Mouse (Mus musculus) G1E-ER4 (cell line): ENCODE measurements around the gene Strn. TPM values are rescaled to one million over a fixed set of nuclear protein-coding genes. Genes with fewer than 3 reads are reported as not detected.

Source experiments
- GATA1 ChIP-seq: IDR thresholded peaks from one replicate; pipeline ENCODE4 v1.8.0; 2012; ENCODE audit warnings: low read length, inconsistent platforms
- polyA plus RNA-seq: library from polyadenylated mRNA; stranded (reverse); fragments of >175 nt; gene quantifications from 2 replicates; pipeline ENCODE4 v1.2.3, GENCODE M21; 2012

Gene Strn
- 3.0 and 3.8 TPM in 2 replicates for polyA plus RNA-seq

GRCm38 (mm10) chr17:78737096-78737495 is at the start of gene Strn:
TSS of gene Strn (minus strand) at chr17:78737196.
- TF ChIP-seq GATA1, result no peak

GRCm38 (mm10) chr17:78778765-78779164 is 41.8 kb upstream of the Strn start:
- no peak for TF ChIP-seq GATA1

- no peak for TF ChIP-seq GATA1
Observed at GRCm38 (mm10) chr17:78772317-78772716, 35.3 kb upstream of the Strn start.

GRCm38 (mm10) chr17:78770932-78771331 is 33.9 kb upstream of the Strn start:
- TF ChIP-seq GATA1, result no peak

DNA sequence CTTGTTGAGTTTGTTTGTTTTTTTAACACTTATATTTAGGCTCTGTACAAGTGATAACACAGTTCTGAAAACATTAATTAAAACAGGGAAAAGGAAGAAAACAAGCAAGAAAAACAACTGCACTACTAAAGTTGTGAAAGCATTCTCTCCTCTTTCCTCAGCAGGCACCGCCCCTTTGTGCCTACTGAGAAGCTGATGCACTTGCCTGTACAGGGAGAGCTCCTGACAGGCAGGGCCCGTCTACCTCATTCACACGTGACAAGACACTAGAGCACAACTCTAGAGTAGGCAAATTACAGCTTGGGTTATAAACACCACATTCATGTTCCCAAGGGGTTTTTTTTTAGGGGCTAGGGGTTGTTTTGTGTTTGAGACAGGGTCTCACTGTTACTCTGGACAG is 32.3 kb upstream of the Strn start:
- TF ChIP-seq GATA1, result no peak

DNA sequence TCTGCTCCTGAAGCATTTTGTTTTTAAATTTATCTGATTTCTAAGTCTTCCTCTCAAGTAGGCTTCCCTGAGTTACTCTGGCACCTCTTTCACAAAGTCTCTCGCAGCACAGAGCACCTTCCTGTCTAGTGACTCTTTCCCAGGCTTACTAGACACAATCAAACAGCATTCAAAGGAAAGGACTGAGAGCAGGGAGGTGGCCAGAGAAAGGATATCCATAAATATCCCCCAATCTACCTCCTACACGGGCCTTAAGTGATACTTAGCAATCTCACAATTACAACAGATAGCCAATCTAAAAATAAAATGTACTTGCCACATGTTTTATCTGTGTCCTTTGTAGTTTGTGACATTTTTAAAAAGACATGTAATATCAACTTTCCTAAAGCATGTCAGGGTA is 31.9 kb upstream of the Strn start:
- no peak for TF ChIP-seq GATA1

GRCm38 (mm10) chr17:78767546-78767945 is 30.6 kb upstream of the Strn start:
- TF ChIP-seq GATA1, result no peak

GRCm38 (mm10) chr17:78766084-78766483 is 29.1 kb upstream of the Strn start:
- TF ChIP-seq GATA1, result no peak

- no peak for TF ChIP-seq GATA1
Observed at GRCm38 (mm10) chr17:78763272-78763671, 26.3 kb upstream of the Strn start.

- no peak for TF ChIP-seq GATA1
Observed at GRCm38 (mm10) chr17:78752938-78753655, 16.1 kb upstream of the Strn start.

DNA sequence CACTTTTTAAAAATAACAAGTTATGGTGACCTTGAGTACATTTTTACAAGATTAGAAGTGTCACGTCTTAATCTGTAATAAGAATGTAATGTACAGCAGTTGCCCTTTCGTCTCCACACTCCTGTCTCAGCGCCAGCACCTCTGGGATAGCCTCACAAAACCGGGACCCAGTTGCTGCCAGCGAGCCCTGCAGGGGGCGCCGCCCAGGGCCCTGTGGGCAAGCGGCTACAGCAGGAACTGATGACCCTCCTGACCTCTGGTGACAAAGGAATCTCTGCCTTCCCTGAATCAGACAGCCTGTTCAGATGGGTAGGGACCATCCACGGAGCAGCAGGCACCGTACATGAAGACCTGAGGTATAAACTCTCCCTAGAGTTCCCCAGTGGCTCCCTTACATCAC is 15.1 kb upstream of the Strn start:
- TF ChIP-seq GATA1, result no peak

- TF ChIP-seq GATA1, result no peak
Observed at GRCm38 (mm10) chr17:78748440-78748839, 11.4 kb upstream of the Strn start.

DNA sequence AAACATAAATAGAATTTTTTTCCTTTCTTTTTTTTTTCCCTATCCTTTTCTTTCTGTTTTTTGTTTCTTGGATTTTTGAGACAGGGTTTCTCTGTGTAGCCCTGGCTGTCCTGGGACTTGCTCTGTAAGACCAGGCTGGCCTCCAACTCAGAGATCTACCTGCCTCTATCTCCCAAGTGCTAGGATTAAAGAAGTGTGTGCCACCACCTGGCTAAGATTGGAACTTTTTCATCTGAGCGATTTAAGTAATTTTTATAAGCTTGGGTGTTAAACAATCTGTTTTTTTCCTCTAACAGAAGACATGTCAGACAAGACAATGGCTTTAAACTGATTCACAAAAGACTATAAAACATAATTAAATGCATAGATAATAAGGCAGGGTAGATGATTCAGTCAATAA is 1.4 kb upstream of the Strn start:
- TF ChIP-seq GATA1, result no peak

- TF ChIP-seq GATA1, result no peak
Observed at GRCm38 (mm10) chr17:78737771-78738170, 775 bp upstream of the Strn start.

DNA sequence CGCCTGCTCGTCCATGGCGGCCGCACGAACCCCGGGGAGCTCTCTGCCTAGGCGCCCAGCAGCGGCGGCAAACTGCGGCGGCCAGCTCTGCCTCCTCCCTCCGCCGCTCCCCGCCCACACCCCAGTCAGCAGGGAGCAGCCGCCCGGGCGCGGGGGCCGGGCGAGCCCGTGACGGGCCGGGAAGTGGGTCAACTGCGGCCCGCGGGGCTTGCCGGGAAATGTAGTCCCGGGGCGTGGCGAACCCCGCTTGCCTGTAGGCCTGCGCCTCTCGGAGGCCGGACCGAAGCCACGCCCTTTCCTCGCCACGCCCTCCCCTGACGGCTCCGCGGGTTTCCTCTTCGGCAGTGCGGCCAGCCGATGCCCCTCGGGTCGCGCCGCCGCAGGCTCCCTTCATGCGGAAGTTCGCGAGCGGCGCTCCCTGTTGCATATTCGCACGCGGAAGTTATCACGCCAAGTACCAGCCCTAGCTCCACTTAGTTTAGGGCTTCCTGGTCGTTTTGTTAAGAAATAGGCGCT is 465 bp downstream of the Strn start:
- no peak for TF ChIP-seq GATA1

GRCm38 (mm10) chr17:78735731-78736472 is 1.1 kb downstream of the Strn start:
- no peak for TF ChIP-seq GATA1

- TF ChIP-seq GATA1, result no peak
Observed at GRCm38 (mm10) chr17:78734806-78735205, 2.2 kb downstream of the Strn start.

DNA sequence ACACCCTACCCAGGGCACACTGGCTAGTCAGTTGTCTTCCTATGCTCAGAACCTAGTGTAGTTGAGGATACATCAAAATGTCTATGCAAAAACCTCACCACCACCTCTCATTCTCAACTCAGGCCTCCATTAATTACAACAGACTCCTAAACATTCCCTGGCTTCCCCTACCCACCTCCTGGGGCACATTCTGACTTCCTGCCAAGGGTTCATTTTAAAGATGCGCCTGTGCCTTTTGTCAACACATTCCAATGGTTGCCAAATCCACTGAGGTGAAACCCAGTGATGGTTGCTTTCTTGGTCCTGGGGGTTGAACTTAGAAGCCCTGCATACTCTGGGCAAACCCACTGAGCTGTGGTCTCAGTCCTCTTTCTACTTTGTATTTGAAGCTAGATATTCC is 4.9 kb downstream of the Strn start:
- no peak for TF ChIP-seq GATA1
